Mouse (Mus musculus): ENCODE measurements around the gene Cmc2. TPM values are rescaled to one million over a fixed set of nuclear protein-coding genes. Genes with fewer than 3 reads are reported as not detected.

Cmc2 gene
- polyA plus RNA-seq, 1 experiment from 2014 or later = 79.4 TPM

- WGBS = 76% methylated on average over 13 of the region's 13 CpGs
- 0 out of 2 replicates have a peak, but pooled peaks cover 3% of the 10 kb centered on the region for H3K9me3 ChIP-seq (ENCODE audit: low read length)
- H3K9ac ChIP-seq (replicated peaks; ENCODE audit: low read length) = no peak overlapping the region
- H3K27me3 ChIP-seq (ENCODE audit: insufficient read depth, low read length) = peaks cover 13% of the 10 kb centered on the region; the same call in 1 of the 2 replicates
- no peak overlapping the region for H3K4me2 ChIP-seq (replicated peaks; ENCODE audit: low read depth, low read length)
- no peak for ATAC-seq (ENCODE audit: low FRiP score, low TSS enrichment)
- no peak overlapping the region for H3K4me3 ChIP-seq (ENCODE audit: low read length)
- H3K27ac ChIP-seq (ENCODE audit: low read length) = peak overlapping the region; percentile 61; the same call in 1 of the 2 replicates
- H3K4me1 ChIP-seq (ENCODE audit: insufficient read depth, low read length) = peaks cover 13% of the 10 kb centered on the region
- no peaks in the 10 kb centered on the region for H3K36me3 ChIP-seq (ENCODE audit: insufficient read depth, low read length)
These were observed 54.9 kb downstream of the Cmc2 start for GRCm38 (mm10) chr8:116866118-116866903.

- Histone ChIP-seq H3K9ac (replicated peaks; ENCODE audit: low read length) (no peak overlapping the region), H3K36me3 (ENCODE audit: insufficient read depth, low read length) (no peaks in the 10 kb centered on the region), H3K9me3 (ENCODE audit: low read length) (0 out of 2 replicates have a peak, but pooled peaks cover 3% of the 10 kb centered on the region), H3K4me1 (ENCODE audit: insufficient read depth, low read length) (peaks cover 13% of the 10 kb centered on the region), H3K27ac (ENCODE audit: low read length) (no peak overlapping the region), H3K4me3 (ENCODE audit: low read length) (no peak overlapping the region), H3K27me3 (ENCODE audit: insufficient read depth, low read length) (peaks cover 13% of the 10 kb centered on the region; the same call in 1 of the 2 replicates), H3K4me2 (replicated peaks; ENCODE audit: low read depth, low read length) (no peak overlapping the region)
- 85% methylated on average over 3 of the region's 3 CpGs for WGBS
- ATAC-seq (ENCODE audit: low FRiP score, low TSS enrichment) = no peak
These were observed 56.7 kb downstream of the Cmc2 start for GRCm38 (mm10) chr8:116864514-116864913.

- H3K27ac ChIP-seq (ENCODE audit: low read length) = no peak overlapping the region
- peaks cover 13% of the 10 kb centered on the region for H3K4me1 ChIP-seq (ENCODE audit: insufficient read depth, low read length)
- no peak overlapping the region for H3K4me2 ChIP-seq (replicated peaks; ENCODE audit: low read depth, low read length)
- H3K9me3 ChIP-seq (ENCODE audit: low read length) = 0 out of 2 replicates have a peak, but pooled peaks cover 3% of the 10 kb centered on the region
- no peak for ATAC-seq (ENCODE audit: low FRiP score, low TSS enrichment)
- 62% methylated on average over 9 of the region's 9 CpGs for WGBS
- H3K27me3 ChIP-seq (ENCODE audit: insufficient read depth, low read length) = peaks cover 13% of the 10 kb centered on the region; the same call in 1 of the 2 replicates
- no peaks in the 10 kb centered on the region for H3K36me3 ChIP-seq (ENCODE audit: insufficient read depth, low read length)
- no peak overlapping the region for H3K4me3 ChIP-seq (ENCODE audit: low read length)
- no peak overlapping the region for H3K9ac ChIP-seq (replicated peaks; ENCODE audit: low read length)
These were observed 57.2 kb downstream of the Cmc2 start for GRCm38 (mm10) chr8:116864022-116864387.

- Histone ChIP-seq H3K27me3 (ENCODE audit: insufficient read depth, low read length) (peaks cover 13% of the 10 kb centered on the region; the same call in 1 of the 2 replicates), H3K4me3 (ENCODE audit: low read length) (peak overlapping the region; percentile 37), H3K4me1 (ENCODE audit: insufficient read depth, low read length) (peaks cover 13% of the 10 kb centered on the region), H3K9me3 (ENCODE audit: low read length) (0 out of 2 replicates have a peak, but pooled peaks cover 3% of the 10 kb centered on the region), H3K4me2 (replicated peaks; ENCODE audit: low read depth, low read length) (peak overlapping the region; percentile 66), H3K9ac (replicated peaks; ENCODE audit: low read length) (peak overlapping the region; percentile 56), H3K36me3 (ENCODE audit: insufficient read depth, low read length) (no peaks in the 10 kb centered on the region), H3K27ac (ENCODE audit: low read length) (no peak overlapping the region)
- peak; percentile 55; the same call in 1 of the 2 replicates for ATAC-seq (ENCODE audit: low FRiP score, low TSS enrichment)
- 4% methylated on average over 30 of the region's 30 CpGs for WGBS
These were observed 57.8 kb downstream of the Cmc2 start for GRCm38 (mm10) chr8:116863357-116864021.

GRCm38 (mm10) chr8:116862191-116862590 is 59.1 kb downstream of the Cmc2 start:
- 0 out of 2 replicates have a peak, but pooled peaks cover 3% of the 10 kb centered on the region for H3K9me3 ChIP-seq (ENCODE audit: low read length)
- H3K4me2 ChIP-seq (replicated peaks; ENCODE audit: low read depth, low read length) = no peak overlapping the region
- no peak overlapping the region for H3K27ac ChIP-seq (ENCODE audit: low read length)
- H3K9ac ChIP-seq (replicated peaks; ENCODE audit: low read length) = no peak overlapping the region
- peaks cover 7% of the 10 kb centered on the region for H3K4me1 ChIP-seq (ENCODE audit: insufficient read depth, low read length)
- H3K4me3 ChIP-seq (ENCODE audit: low read length) = no peak overlapping the region
- no peaks in the 10 kb centered on the region for H3K36me3 ChIP-seq (ENCODE audit: insufficient read depth, low read length)
- WGBS = 91% methylated on average over 4 of the region's 4 CpGs
- H3K27me3 ChIP-seq (ENCODE audit: insufficient read depth, low read length) = peaks cover 13% of the 10 kb centered on the region; the same call in 1 of the 2 replicates
- ATAC-seq (ENCODE audit: low FRiP score, low TSS enrichment) = no peak

- Histone ChIP-seq H3K9me3 (ENCODE audit: low read length) (peaks cover 2% of the 10 kb centered on the region; the same call in 1 of the 2 replicates), H3K4me2 (replicated peaks; ENCODE audit: low read depth, low read length) (no peak overlapping the region), H3K9ac (replicated peaks; ENCODE audit: low read length) (no peak overlapping the region), H3K4me3 (ENCODE audit: low read length) (no peak overlapping the region), H3K27ac (ENCODE audit: low read length) (no peak overlapping the region), H3K27me3 (ENCODE audit: insufficient read depth, low read length) (no peaks in the 10 kb centered on the region), H3K36me3 (ENCODE audit: insufficient read depth, low read length) (no peaks in the 10 kb centered on the region), H3K4me1 (ENCODE audit: insufficient read depth, low read length) (no peaks in the 10 kb centered on the region)
- WGBS = 82% methylated on average over 11 of the region's 11 CpGs
- no peak for ATAC-seq (ENCODE audit: low FRiP score, low TSS enrichment)
These were observed 69.2 kb downstream of the Cmc2 start for GRCm38 (mm10) chr8:116852042-116852441.

- no peaks in the 10 kb centered on the region for H3K27me3 ChIP-seq (ENCODE audit: insufficient read depth, low read length)
- no peak overlapping the region for H3K4me3 ChIP-seq (ENCODE audit: low read length)
- WGBS = 87% methylated on average over 3 of the region's 3 CpGs
- H3K9me3 ChIP-seq (ENCODE audit: low read length) = peaks cover 6% of the 10 kb centered on the region; the same call in 1 of the 2 replicates
- no peak overlapping the region for H3K4me2 ChIP-seq (replicated peaks; ENCODE audit: low read depth, low read length)
- H3K4me1 ChIP-seq (ENCODE audit: insufficient read depth, low read length) = no peaks in the 10 kb centered on the region
- no peaks in the 10 kb centered on the region for H3K36me3 ChIP-seq (ENCODE audit: insufficient read depth, low read length)
- H3K9ac ChIP-seq (replicated peaks; ENCODE audit: low read length) = no peak overlapping the region
- ATAC-seq (ENCODE audit: low FRiP score, low TSS enrichment) = no peak
- no peak overlapping the region for H3K27ac ChIP-seq (ENCODE audit: low read length)
These were observed 73.2 kb downstream of the Cmc2 start for GRCm38 (mm10) chr8:116848042-116848441.

- 0 out of 2 replicates have a peak, but pooled peaks cover 4% of the 10 kb centered on the region for H3K9me3 ChIP-seq (ENCODE audit: low read length)
- no peak overlapping the region for H3K4me2 ChIP-seq (replicated peaks; ENCODE audit: low read depth, low read length)
- ATAC-seq (ENCODE audit: low FRiP score, low TSS enrichment) = no peak
- H3K36me3 ChIP-seq (ENCODE audit: insufficient read depth, low read length) = no peaks in the 10 kb centered on the region
- 38% methylated on average over 6 of the region's 6 CpGs for WGBS
- H3K4me3 ChIP-seq (ENCODE audit: low read length) = no peak overlapping the region
- H3K4me1 ChIP-seq (ENCODE audit: insufficient read depth, low read length) = no peaks in the 10 kb centered on the region
- H3K9ac ChIP-seq (replicated peaks; ENCODE audit: low read length) = no peak overlapping the region
- H3K27ac ChIP-seq (ENCODE audit: low read length) = no peak overlapping the region
- H3K27me3 ChIP-seq (ENCODE audit: insufficient read depth, low read length) = no peaks in the 10 kb centered on the region
These were observed 78.6 kb downstream of the Cmc2 start for GRCm38 (mm10) chr8:116842678-116843077.

Measured in kidney, embryonic 16.5 days (tissue).